Mouse (Mus musculus): ENCODE results near the gene Olfr1501. TPM values are rescaled to one million over a fixed set of nuclear protein-coding genes. Genes with fewer than 3 reads are reported as not detected.
"Not testable (repeated sequence)": the region's sequence is repeated elsewhere in the genome, so short reads cannot be mapped to it uniquely, and the experiment has no call there.

The Olfr1501 gene
- polyA plus RNA-seq (2015; fragmentation: Nextera tagmentation; extraction: Ambion mirVana) = not detected in 2 replicates

DNA sequence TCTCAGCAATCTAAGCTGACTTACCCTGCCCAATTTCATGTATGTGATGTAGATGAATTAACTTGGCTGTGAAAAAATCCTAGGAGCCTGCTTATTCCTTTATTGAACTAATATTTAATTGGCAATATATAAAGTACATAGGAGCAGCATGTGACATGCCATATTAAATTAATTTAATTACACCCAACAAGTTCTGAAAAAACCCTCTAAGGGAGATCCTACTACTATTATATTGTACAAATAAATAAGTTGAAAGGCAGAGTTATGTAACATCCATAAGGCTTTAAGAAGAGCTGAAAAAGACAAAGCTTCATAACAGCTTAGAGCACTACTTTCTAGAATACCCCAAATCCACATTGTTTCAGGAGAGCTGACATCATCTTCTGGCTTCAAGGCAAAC is at the start of gene Olfr1501:
Gene Olfr1501, minus strand, starts transcription at position 101 of the 400 bp plus-strand sequence.
- H3K4me3 ChIP-seq (ENCODE audit: low read depth, low read length); H3K27me3 ChIP-seq (ENCODE audit: control insufficient read depth, insufficient read depth, low read depth, low read length); H3K4me2 ChIP-seq (ENCODE audit: low read length); H3K27ac ChIP-seq (ENCODE audit: low read length); H3K9me3 ChIP-seq (replicated peaks; ENCODE audit: control insufficient read depth, low read length, poor library complexity, severe bottlenecking); H3K9ac ChIP-seq (ENCODE audit: low read depth, low read length); ATAC-seq; H3K4me1 ChIP-seq (ENCODE audit: control insufficient read depth, insufficient read depth, low read length); H3K36me3 ChIP-seq (ENCODE audit: control insufficient read depth, insufficient read depth, low read length): not testable (repeated sequence)

DNA sequence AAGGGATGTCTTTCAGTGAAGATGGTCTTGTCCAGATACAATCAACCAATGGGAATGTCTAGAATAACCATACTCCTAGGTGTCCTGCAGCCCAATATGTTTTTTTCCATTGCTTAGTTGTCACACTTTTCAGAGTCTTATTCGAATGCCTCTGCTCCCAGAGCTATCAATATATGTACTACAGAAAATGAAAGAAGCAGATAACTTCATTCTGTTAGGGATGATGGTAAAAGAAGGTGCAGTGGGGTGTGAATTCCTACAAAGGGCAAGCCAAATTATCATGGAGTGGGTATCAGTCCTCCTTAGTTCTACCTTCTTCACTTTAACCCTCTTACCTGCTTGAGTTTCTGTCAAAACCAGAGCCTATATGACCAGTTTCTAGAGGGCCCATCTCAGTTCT is 47.3 kb upstream of the Olfr1501 start, which contains the start of gene Olfr1504:
Gene Olfr1504, minus strand, starts transcription at position 101 of the 400 bp plus-strand sequence.
- H3K4me1 ChIP-seq (ENCODE audit: control insufficient read depth, insufficient read depth, low read length) = no peaks in the 10 kb centered on the region
- 63% methylated on average over 1 of the region's 1 CpGs for WGBS
- no peak within 1 kb of the TSS for H3K4me3 ChIP-seq (ENCODE audit: low read depth, low read length)
- no peaks in the 10 kb centered on the region for H3K9me3 ChIP-seq (replicated peaks; ENCODE audit: control insufficient read depth, low read length, poor library complexity, severe bottlenecking)
- no peaks in the 10 kb centered on the region for H3K27me3 ChIP-seq (ENCODE audit: control insufficient read depth, insufficient read depth, low read depth, low read length)
- H3K36me3 ChIP-seq (ENCODE audit: control insufficient read depth, insufficient read depth, low read length) = no peaks in the 10 kb centered on the region
- H3K9ac ChIP-seq (ENCODE audit: low read depth, low read length) = no peak within 1 kb of the TSS
- no peak within 1 kb of the TSS for H3K4me2 ChIP-seq (ENCODE audit: low read length)
- no peak within 1 kb of the TSS for H3K27ac ChIP-seq (ENCODE audit: low read length)
- ATAC-seq = no peak

DNA sequence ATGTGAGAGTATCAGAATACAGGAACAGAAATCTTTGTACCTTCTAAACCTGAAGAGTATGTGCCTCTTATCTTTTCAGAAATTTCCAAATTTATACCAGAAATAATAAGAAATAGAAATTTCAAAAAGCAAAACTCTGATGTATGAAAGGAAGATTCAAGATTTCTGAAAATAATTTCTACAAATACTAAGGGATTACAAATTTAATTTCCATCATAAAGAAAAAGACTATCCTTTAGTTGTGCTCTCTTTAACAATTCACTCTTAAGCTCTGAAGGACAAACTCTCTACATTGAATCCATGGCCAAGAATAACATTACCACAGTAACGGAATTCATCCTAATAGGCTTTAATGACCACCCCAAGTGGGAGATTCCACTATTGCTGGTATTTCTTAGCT is 11.0 kb upstream of the Olfr1501 start, which contains the start of gene Olfr1502:
Gene Olfr1502, plus strand, starts transcription at position 301 of the 400 bp plus-strand sequence.
- Histone ChIP-seq H3K4me1 (ENCODE audit: control insufficient read depth, insufficient read depth, low read length) (no peaks in the 10 kb centered on the region), H3K4me2 (ENCODE audit: low read length) (no peak within 1 kb of the TSS), H3K9ac (ENCODE audit: low read depth, low read length) (no peak within 1 kb of the TSS), H3K36me3 (ENCODE audit: control insufficient read depth, insufficient read depth, low read length) (no peaks in the 10 kb centered on the region), H3K9me3 (replicated peaks; ENCODE audit: control insufficient read depth, low read length, poor library complexity, severe bottlenecking) (no peaks in the 10 kb centered on the region), H3K27ac (ENCODE audit: low read length) (no peak within 1 kb of the TSS), H3K4me3 (ENCODE audit: low read depth, low read length) (no peak within 1 kb of the TSS), H3K27me3 (ENCODE audit: control insufficient read depth, insufficient read depth, low read depth, low read length) (no peaks in the 10 kb centered on the region)
- ATAC-seq = no peak
- 91% methylated on average over 1 of the region's 1 CpGs for WGBS

DNA sequence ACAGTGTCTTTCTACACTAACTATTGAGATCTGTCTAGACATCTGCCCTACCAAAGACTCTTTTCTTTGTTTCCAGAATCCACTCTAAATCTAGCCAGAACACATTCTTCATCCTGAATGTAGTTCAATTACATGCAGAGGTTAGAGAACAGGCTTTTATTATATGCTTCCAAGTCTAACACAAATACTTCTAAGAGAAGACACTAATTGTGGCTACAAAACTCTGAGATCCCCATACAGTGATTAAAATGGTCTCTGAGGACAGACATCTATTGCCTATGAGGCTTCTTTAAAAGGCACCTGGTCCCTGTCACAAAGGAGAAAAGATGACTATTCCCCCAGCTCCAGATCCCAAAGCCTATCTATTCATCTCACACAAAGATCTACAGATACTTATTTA is 20.1 kb downstream of the Olfr1501 start, which contains the start of gene Olfr1500:
Gene Olfr1500, minus strand, starts transcription at position 101 of the 400 bp plus-strand sequence.
- Histone ChIP-seq H3K9ac (ENCODE audit: low read depth, low read length) (no peak within 1 kb of the TSS), H3K9me3 (replicated peaks; ENCODE audit: control insufficient read depth, low read length, poor library complexity, severe bottlenecking) (no peaks in the 10 kb centered on the region), H3K4me3 (ENCODE audit: low read depth, low read length) (no peak within 1 kb of the TSS), H3K27ac (ENCODE audit: low read length) (no peak within 1 kb of the TSS), H3K27me3 (ENCODE audit: control insufficient read depth, insufficient read depth, low read depth, low read length) (no peaks in the 10 kb centered on the region), H3K4me2 (ENCODE audit: low read length) (no peak within 1 kb of the TSS), H3K4me1 (ENCODE audit: control insufficient read depth, insufficient read depth, low read length) (no peaks in the 10 kb centered on the region), H3K36me3 (ENCODE audit: control insufficient read depth, insufficient read depth, low read length) (no peaks in the 10 kb centered on the region)
- no peak for ATAC-seq

DNA sequence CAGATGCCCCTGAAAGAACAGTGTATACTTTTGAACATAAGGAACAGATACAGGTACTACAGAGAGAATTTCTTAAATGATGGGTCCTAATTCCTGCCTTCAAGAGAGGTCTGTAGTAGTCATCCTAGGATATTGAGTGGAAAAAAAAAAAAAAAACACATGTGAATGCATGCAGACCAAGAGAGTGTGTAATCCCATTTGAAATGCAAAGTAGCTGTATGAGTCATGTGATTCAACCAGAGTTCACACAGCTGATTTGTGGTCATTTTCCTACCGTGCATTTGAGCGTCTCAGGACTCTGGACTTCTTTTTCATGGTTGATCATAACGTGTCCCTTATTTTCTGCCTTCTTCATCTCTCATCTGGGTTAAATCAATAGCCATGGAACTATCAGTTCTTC is 22.0 kb downstream of the Olfr1501 start:
- no peak overlapping the region for H3K4me2 ChIP-seq (ENCODE audit: low read length)
- H3K9me3 ChIP-seq (replicated peaks; ENCODE audit: control insufficient read depth, low read length, poor library complexity, severe bottlenecking) = no peaks in the 10 kb centered on the region
- no peak for ATAC-seq
- H3K4me1 ChIP-seq (ENCODE audit: control insufficient read depth, insufficient read depth, low read length) = no peaks in the 10 kb centered on the region
- no peak overlapping the region for H3K4me3 ChIP-seq (ENCODE audit: low read depth, low read length)
- no peak overlapping the region for H3K9ac ChIP-seq (ENCODE audit: low read depth, low read length)
- no peaks in the 10 kb centered on the region for H3K27me3 ChIP-seq (ENCODE audit: control insufficient read depth, insufficient read depth, low read depth, low read length)
- H3K27ac ChIP-seq (ENCODE audit: low read length) = no peak overlapping the region
- 54% methylated on average over 3 of the region's 3 CpGs for WGBS
- H3K36me3 ChIP-seq (ENCODE audit: control insufficient read depth, insufficient read depth, low read length) = no peaks in the 10 kb centered on the region

DNA sequence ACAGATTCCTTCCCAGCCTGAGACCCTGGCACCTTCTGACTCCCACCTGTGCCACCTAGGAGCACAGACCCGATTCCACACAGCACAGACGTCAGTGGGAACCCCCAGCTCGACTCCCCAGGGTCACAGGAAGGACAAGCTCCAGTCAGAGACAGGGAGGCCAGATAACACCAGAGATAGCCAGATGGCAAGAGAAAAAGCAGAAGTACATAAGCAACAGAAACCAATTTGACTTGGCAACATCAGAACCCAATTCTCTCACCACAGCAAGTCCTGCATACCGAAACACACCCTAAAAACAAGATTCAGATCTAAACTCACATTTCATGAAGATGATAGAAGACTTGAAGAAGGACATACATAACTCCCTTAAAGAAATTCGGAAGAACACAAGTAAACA is 29.6 kb downstream of the Olfr1501 start:
- H3K4me3 ChIP-seq (ENCODE audit: low read depth, low read length) = no peak overlapping the region
- no peak overlapping the region for H3K9ac ChIP-seq (ENCODE audit: low read depth, low read length)
- H3K27ac ChIP-seq (ENCODE audit: low read length) = no peak overlapping the region
- no peak overlapping the region for H3K4me2 ChIP-seq (ENCODE audit: low read length)
- no peaks in the 10 kb centered on the region for H3K4me1 ChIP-seq (ENCODE audit: control insufficient read depth, insufficient read depth, low read length)
- no peaks in the 10 kb centered on the region for H3K9me3 ChIP-seq (replicated peaks; ENCODE audit: control insufficient read depth, low read length, poor library complexity, severe bottlenecking)
- H3K27me3 ChIP-seq (ENCODE audit: control insufficient read depth, insufficient read depth, low read depth, low read length) = no peaks in the 10 kb centered on the region
- ATAC-seq = no peak
- H3K36me3 ChIP-seq (ENCODE audit: control insufficient read depth, insufficient read depth, low read length) = no peaks in the 10 kb centered on the region
- WGBS = 76% methylated on average over 5 of the region's 5 CpGs

DNA sequence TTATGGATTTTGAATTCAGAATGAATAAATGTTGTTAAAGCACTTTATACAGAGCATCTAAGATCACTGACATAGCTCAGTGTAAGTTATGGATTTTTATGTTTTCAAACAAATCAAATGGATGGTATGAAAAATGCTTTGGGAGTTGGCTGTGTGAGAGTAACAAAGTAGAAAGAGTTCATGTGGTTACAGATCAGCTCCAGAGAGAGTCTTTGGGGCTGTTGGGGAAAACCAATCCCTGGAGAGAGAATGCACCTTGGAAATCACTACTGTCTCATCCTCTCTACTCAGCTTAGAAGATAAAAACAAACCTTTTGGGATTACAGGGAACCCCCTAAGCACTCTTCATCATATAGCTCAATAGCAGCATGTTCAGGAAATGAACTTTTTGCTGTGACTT is 31.1 kb downstream of the Olfr1501 start, which contains the start of gene Olfr1499:
Gene Olfr1499, minus strand, starts transcription at position 101 of the 400 bp plus-strand sequence.
- Histone ChIP-seq H3K27me3 (ENCODE audit: control insufficient read depth, insufficient read depth, low read depth, low read length) (no peaks in the 10 kb centered on the region), H3K4me1 (ENCODE audit: control insufficient read depth, insufficient read depth, low read length) (no peaks in the 10 kb centered on the region), H3K9me3 (replicated peaks; ENCODE audit: control insufficient read depth, low read length, poor library complexity, severe bottlenecking) (no peaks in the 10 kb centered on the region), H3K4me2 (ENCODE audit: low read length) (no peak within 1 kb of the TSS), H3K9ac (ENCODE audit: low read depth, low read length) (no peak within 1 kb of the TSS), H3K4me3 (ENCODE audit: low read depth, low read length) (no peak within 1 kb of the TSS), H3K27ac (ENCODE audit: low read length) (no peak within 1 kb of the TSS), H3K36me3 (ENCODE audit: control insufficient read depth, insufficient read depth, low read length) (no peaks in the 10 kb centered on the region)
- no peak for ATAC-seq

DNA sequence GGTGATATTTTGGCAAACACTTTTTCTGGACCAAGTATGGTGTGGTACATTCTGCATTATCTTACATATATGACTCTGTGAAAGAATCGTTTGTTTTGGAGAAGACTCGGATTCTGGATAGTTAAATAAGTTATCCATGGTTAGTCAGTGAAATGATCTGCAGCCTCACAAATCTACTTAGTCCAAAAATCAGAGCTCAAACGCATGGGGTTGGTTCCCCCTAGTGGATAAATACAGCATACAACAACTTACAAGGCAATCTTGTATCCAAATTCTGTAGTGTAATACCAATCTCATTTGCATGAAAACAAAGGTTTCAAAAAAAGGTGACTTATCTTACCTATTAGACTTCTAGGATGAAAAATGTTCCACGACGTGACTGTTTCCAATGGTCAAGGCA is 31.7 kb downstream of the Olfr1501 start:
- Histone ChIP-seq H3K36me3 (ENCODE audit: control insufficient read depth, insufficient read depth, low read length) (no peaks in the 10 kb centered on the region), H3K27ac (ENCODE audit: low read length) (no peak overlapping the region), H3K27me3 (ENCODE audit: control insufficient read depth, insufficient read depth, low read depth, low read length) (no peaks in the 10 kb centered on the region), H3K4me1 (ENCODE audit: control insufficient read depth, insufficient read depth, low read length) (no peaks in the 10 kb centered on the region), H3K4me2 (ENCODE audit: low read length) (no peak overlapping the region), H3K9ac (ENCODE audit: low read depth, low read length) (no peak overlapping the region), H3K4me3 (ENCODE audit: low read depth, low read length) (no peak overlapping the region), H3K9me3 (replicated peaks; ENCODE audit: control insufficient read depth, low read length, poor library complexity, severe bottlenecking) (no peaks in the 10 kb centered on the region)
- no peak for ATAC-seq
- WGBS = 33% methylated on average over 5 of the region's 5 CpGs

DNA sequence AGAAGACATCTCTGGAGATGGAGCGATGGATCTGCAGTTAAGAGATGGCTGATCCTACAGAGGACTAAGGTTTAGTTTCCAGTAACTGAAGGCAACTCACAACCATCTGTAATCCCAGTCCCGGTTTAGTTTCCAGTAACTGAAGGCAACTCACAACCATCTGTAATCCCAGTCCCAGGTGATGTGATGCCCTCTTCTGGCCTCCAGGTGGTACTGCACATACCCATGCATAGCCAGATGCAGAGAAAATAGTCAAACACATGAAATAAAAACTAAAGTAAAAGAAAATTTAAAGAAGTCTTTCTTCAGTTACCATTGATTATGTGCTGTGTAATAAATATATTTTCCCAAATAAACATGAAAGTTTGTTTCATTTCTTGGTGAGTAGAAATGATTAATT is 37.7 kb downstream of the Olfr1501 start:
- Histone ChIP-seq H3K9me3 (replicated peaks; ENCODE audit: control insufficient read depth, low read length, poor library complexity, severe bottlenecking) (no peaks in the 10 kb centered on the region), H3K4me1 (ENCODE audit: control insufficient read depth, insufficient read depth, low read length) (no peaks in the 10 kb centered on the region), H3K36me3 (ENCODE audit: control insufficient read depth, insufficient read depth, low read length) (no peaks in the 10 kb centered on the region), H3K4me2 (ENCODE audit: low read length) (no peak overlapping the region), H3K9ac (ENCODE audit: low read depth, low read length) (no peak overlapping the region), H3K27ac (ENCODE audit: low read length) (no peak overlapping the region), H3K4me3 (ENCODE audit: low read depth, low read length) (no peak overlapping the region), H3K27me3 (ENCODE audit: control insufficient read depth, insufficient read depth, low read depth, low read length) (no peaks in the 10 kb centered on the region)
- 63% methylated on average over 2 of the region's 2 CpGs for WGBS
- no peak for ATAC-seq
